Mouse (Mus musculus) fibroblast of lung, adult 2 months (primary cell): ENCODE data around the gene Srsf9.
"Not testable (repeated sequence)": the region's sequence is repeated elsewhere in the genome, so short reads cannot be mapped to it uniquely, and the experiment has no call there.

Experiments used
- DNase-seq: peaks from one replicate; pipeline ENCODE4 v3.0.0-alpha.2; 2011; ENCODE audit warnings: low read depth

Gene Srsf9

GRCm38 (mm10) chr5:115326875-115327609 is at the start of gene Srsf9:
TSS of gene Srsf9 (plus strand) at chr5:115327177.
- peak; percentile 65 for DNase-seq

- DNase-seq: no peak
These were observed 48.9 kb upstream of the Srsf9 start for GRCm38 (mm10) chr5:115278053-115278452.

GRCm38 (mm10) chr5:115278785-115279184 is 48.2 kb upstream of the Srsf9 start:
- no peak for DNase-seq

GRCm38 (mm10) chr5:115279226-115280049 is 47.5 kb upstream of the Srsf9 start, which contains the start of gene Coq5:
TSS of gene Coq5 (plus strand) at chr5:115279666.
- peak; percentile 42 for DNase-seq

- no peak for DNase-seq
These were observed 46.8 kb upstream of the Srsf9 start for GRCm38 (mm10) chr5:115280050-115280687.

- DNase-seq: no peak
These were observed 42.2 kb upstream of the Srsf9 start for GRCm38 (mm10) chr5:115284735-115285134.

GRCm38 (mm10) chr5:115294173-115294572 is 32.8 kb upstream of the Srsf9 start:
- DNase-seq: no peak

GRCm38 (mm10) chr5:115296347-115296746 is 30.6 kb upstream of the Srsf9 start:
- DNase-seq: no peak

- DNase-seq: peak; percentile 52
These were observed 26.8 kb upstream of the Srsf9 start for GRCm38 (mm10) chr5:115300035-115300744.

GRCm38 (mm10) chr5:115300792-115301614 is 26.0 kb upstream of the Srsf9 start, which contains the start of gene Dynll1:
TSS of gene Dynll1 (minus strand) at chr5:115300999.
- peak; percentile 94 for DNase-seq

- no peak for DNase-seq
These were observed 25.4 kb upstream of the Srsf9 start for GRCm38 (mm10) chr5:115301615-115302014.

GRCm38 (mm10) chr5:115302190-115302589 is 24.8 kb upstream of the Srsf9 start:
- not testable (repeated sequence) for DNase-seq

GRCm38 (mm10) chr5:115312354-115312753 is 14.6 kb upstream of the Srsf9 start:
- no peak for DNase-seq

GRCm38 (mm10) chr5:115312816-115313667 is 13.9 kb upstream of the Srsf9 start:
- no peak for DNase-seq

- DNase-seq: no peak
These were observed 13.4 kb upstream of the Srsf9 start for GRCm38 (mm10) chr5:115313668-115313943.

- DNase-seq: no peak
These were observed 9.9 kb upstream of the Srsf9 start for GRCm38 (mm10) chr5:115316968-115317644.

GRCm38 (mm10) chr5:115317645-115318328 is 9.2 kb upstream of the Srsf9 start:
- no peak for DNase-seq

- peak; percentile 85 for DNase-seq
These were observed 7.7 kb upstream of the Srsf9 start for GRCm38 (mm10) chr5:115319004-115319940.
